Mouse (Mus musculus): Measurements from ENCODE around the gene Gm26741. TPM values are rescaled to one million over a fixed set of nuclear protein-coding genes. Genes with fewer than 3 reads are reported as not detected.

The Gm26741 gene
- polyA plus RNA-seq, 1 experiment from 2014 or later = not detected

DNA sequence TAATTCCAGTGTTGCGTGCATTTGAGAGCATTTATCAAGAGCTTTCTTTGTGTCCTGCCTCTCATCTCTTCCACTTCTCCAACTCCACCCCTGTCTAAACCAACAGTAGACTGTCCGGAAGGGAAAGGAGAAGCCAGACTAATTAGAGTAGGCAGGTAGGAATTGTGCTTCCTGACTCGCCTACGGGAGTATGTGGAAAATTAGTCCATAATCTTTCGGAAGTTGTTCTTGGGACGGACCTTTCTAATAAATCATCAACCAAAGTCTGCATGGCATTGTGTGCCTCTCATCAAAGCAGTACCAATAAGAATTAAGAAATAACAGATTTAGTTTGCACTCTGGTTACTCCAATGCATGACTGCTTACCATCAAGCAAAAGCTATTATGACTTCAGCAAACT, 24.5 kb downstream of the Gm26741 start:
- H3K9me3 ChIP-seq (ENCODE audit: control insufficient read depth, low read length) = no peaks in the 10 kb centered on the region
- H3K4me2 ChIP-seq (ENCODE audit: low read depth, low read length) = peak overlapping the region; percentile 61
- H3K27me3 ChIP-seq (replicated peaks; ENCODE audit: control insufficient read depth, insufficient read depth, low read length) = no peaks in the 10 kb centered on the region
- ATAC-seq (ENCODE audit: low read depth) (no peak), DNase-seq (ENCODE audit: low spot score) (no peak)
- H3K27ac ChIP-seq (replicated peaks; ENCODE audit: low read depth, low read length) = peak overlapping the region; percentile 97; the same call in 1 of the 2 replicates
- peak overlapping the region; percentile 92; the same call in 1 of the 2 replicates for H3K9ac ChIP-seq (ENCODE audit: low read depth, low read length)
- peaks cover 6% of the 10 kb centered on the region; the same call in 1 of the 2 replicates for H3K4me1 ChIP-seq (ENCODE audit: control insufficient read depth, insufficient read depth, low read length)
- peak overlapping the region; percentile 94 for H3K4me3 ChIP-seq (ENCODE audit: low read depth, low read length)
- H3K36me3 ChIP-seq (ENCODE audit: control insufficient read depth, insufficient read depth, low read length) = no peaks in the 10 kb centered on the region
- WGBS = 70% methylated on average over 6 of the region's 6 CpGs

DNA sequence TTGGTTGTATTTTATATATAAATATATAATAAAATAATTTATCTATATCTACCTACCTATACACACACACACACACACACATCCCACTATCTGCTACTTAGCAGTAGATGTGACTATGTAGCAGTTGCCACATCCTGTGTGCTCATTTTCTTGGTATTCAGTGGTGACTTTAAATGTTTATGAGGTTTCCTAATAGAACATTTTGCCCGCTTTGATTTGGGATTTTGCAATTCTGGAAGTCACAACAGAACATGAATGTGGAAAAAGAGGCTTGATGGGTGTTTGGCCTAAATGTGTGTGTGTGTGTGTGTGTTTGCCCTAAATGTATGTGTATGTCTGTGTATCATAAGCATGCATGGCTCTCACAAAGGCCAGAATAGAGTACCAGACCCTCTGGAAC, 25.0 kb downstream of the Gm26741 start:
- Histone ChIP-seq H3K27ac (replicated peaks; ENCODE audit: low read depth, low read length) (no peak overlapping the region), H3K9me3 (ENCODE audit: control insufficient read depth, low read length) (no peaks in the 10 kb centered on the region), H3K4me3 (ENCODE audit: low read depth, low read length) (no peak overlapping the region), H3K4me2 (ENCODE audit: low read depth, low read length) (no peak overlapping the region), H3K36me3 (ENCODE audit: control insufficient read depth, insufficient read depth, low read length) (no peaks in the 10 kb centered on the region), H3K9ac (ENCODE audit: low read depth, low read length) (no peak overlapping the region), H3K4me1 (ENCODE audit: control insufficient read depth, insufficient read depth, low read length) (peaks cover 6% of the 10 kb centered on the region; the same call in 1 of the 2 replicates), H3K27me3 (replicated peaks; ENCODE audit: control insufficient read depth, insufficient read depth, low read length) (no peaks in the 10 kb centered on the region)
- 89% methylated on average over 1 of the region's 1 CpGs for WGBS
- no peak for ATAC-seq (ENCODE audit: low read depth)
- no peak for DNase-seq (ENCODE audit: low spot score)

- ATAC-seq (ENCODE audit: low read depth) (no peak), DNase-seq (ENCODE audit: low spot score) (peak; percentile 73)
- H3K27ac ChIP-seq (replicated peaks; ENCODE audit: low read depth, low read length) = no peak overlapping the region
- no peak overlapping the region for H3K4me2 ChIP-seq (ENCODE audit: low read depth, low read length)
- WGBS = 47% methylated on average over 8 of the region's 8 CpGs
- H3K4me1 ChIP-seq (ENCODE audit: control insufficient read depth, insufficient read depth, low read length) = peaks cover 10% of the 10 kb centered on the region; the same call in 1 of the 2 replicates
- H3K27me3 ChIP-seq (replicated peaks; ENCODE audit: control insufficient read depth, insufficient read depth, low read length) = no peaks in the 10 kb centered on the region
- H3K36me3 ChIP-seq (ENCODE audit: control insufficient read depth, insufficient read depth, low read length) = no peaks in the 10 kb centered on the region
- no peak overlapping the region for H3K9ac ChIP-seq (ENCODE audit: low read depth, low read length)
- H3K9me3 ChIP-seq (ENCODE audit: control insufficient read depth, low read length) = no peaks in the 10 kb centered on the region
- no peak overlapping the region for H3K4me3 ChIP-seq (ENCODE audit: low read depth, low read length)
Observed at GRCm38 (mm10) chr10:52384823-52385610, 26.4 kb downstream of the Gm26741 start.

GRCm38 (mm10) chr10:52387192-52387591, 28.6 kb downstream of the Gm26741 start:
- ATAC-seq (ENCODE audit: low read depth) = no peak
- WGBS = 80% methylated on average over 4 of the region's 4 CpGs

GRCm38 (mm10) chr10:52388922-52389430, 30.4 kb downstream of the Gm26741 start, which contains the start of gene Nepn:
TSS of gene Nepn (plus strand) at chr10:52388972.
- Histone ChIP-seq H3K9me3 (ENCODE audit: control insufficient read depth, low read length) (no peaks in the 10 kb centered on the region), H3K4me1 (ENCODE audit: control insufficient read depth, insufficient read depth, low read length) (peaks cover 7% of the 10 kb centered on the region; the same call in 1 of the 2 replicates), H3K9ac (ENCODE audit: low read depth, low read length) (no peak within 1 kb of the TSS), H3K4me3 (ENCODE audit: low read depth, low read length) (no peak within 1 kb of the TSS), H3K27me3 (replicated peaks; ENCODE audit: control insufficient read depth, insufficient read depth, low read length) (no peaks in the 10 kb centered on the region), H3K36me3 (ENCODE audit: control insufficient read depth, insufficient read depth, low read length) (no peaks in the 10 kb centered on the region), H3K27ac (replicated peaks; ENCODE audit: low read depth, low read length) (0 out of 2 replicates have a peak within 1 kb of the TSS, but pooled peaks have one; percentile 15), H3K4me2 (ENCODE audit: low read depth, low read length) (no peak within 1 kb of the TSS)
- WGBS = 67% methylated on average over 5 of the region's 5 CpGs
- ATAC-seq (ENCODE audit: low read depth) (no peak), DNase-seq (ENCODE audit: low spot score) (no peak)

More at GRCm38 (mm10) chr10:52387192-52387591, 28.6 kb downstream of the Gm26741 start:
- DNase-seq (ENCODE audit: low spot score) = no peak
- Histone ChIP-seq H3K4me3 (ENCODE audit: low read depth, low read length) (no peak overlapping the region), H3K36me3 (ENCODE audit: control insufficient read depth, insufficient read depth, low read length) (no peaks in the 10 kb centered on the region), H3K4me1 (ENCODE audit: control insufficient read depth, insufficient read depth, low read length) (peaks cover 10% of the 10 kb centered on the region; the same call in 1 of the 2 replicates), H3K9ac (ENCODE audit: low read depth, low read length) (no peak overlapping the region), H3K4me2 (ENCODE audit: low read depth, low read length) (no peak overlapping the region), H3K27ac (replicated peaks; ENCODE audit: low read depth, low read length) (no peak overlapping the region), H3K27me3 (replicated peaks; ENCODE audit: control insufficient read depth, insufficient read depth, low read length) (no peaks in the 10 kb centered on the region), H3K9me3 (ENCODE audit: control insufficient read depth, low read length) (no peaks in the 10 kb centered on the region)

GRCm38 (mm10) chr10:52389438-52389837, 30.9 kb downstream of the Gm26741 start:
- Histone ChIP-seq H3K9me3 (ENCODE audit: control insufficient read depth, low read length) (no peaks in the 10 kb centered on the region), H3K4me1 (ENCODE audit: control insufficient read depth, insufficient read depth, low read length) (peaks cover 7% of the 10 kb centered on the region; the same call in 1 of the 2 replicates), H3K27ac (replicated peaks; ENCODE audit: low read depth, low read length) (0 out of 2 replicates have a peak overlapping the region, but pooled peaks have one; percentile 15), H3K9ac (ENCODE audit: low read depth, low read length) (no peak overlapping the region), H3K27me3 (replicated peaks; ENCODE audit: control insufficient read depth, insufficient read depth, low read length) (no peaks in the 10 kb centered on the region), H3K36me3 (ENCODE audit: control insufficient read depth, insufficient read depth, low read length) (no peaks in the 10 kb centered on the region), H3K4me3 (ENCODE audit: low read depth, low read length) (no peak overlapping the region), H3K4me2 (ENCODE audit: low read depth, low read length) (no peak overlapping the region)
- no peak for ATAC-seq (ENCODE audit: low read depth)
- peak; percentile 13 for DNase-seq (ENCODE audit: low spot score)
- 38% methylated on average over 3 of the region's 3 CpGs for WGBS

DNA sequence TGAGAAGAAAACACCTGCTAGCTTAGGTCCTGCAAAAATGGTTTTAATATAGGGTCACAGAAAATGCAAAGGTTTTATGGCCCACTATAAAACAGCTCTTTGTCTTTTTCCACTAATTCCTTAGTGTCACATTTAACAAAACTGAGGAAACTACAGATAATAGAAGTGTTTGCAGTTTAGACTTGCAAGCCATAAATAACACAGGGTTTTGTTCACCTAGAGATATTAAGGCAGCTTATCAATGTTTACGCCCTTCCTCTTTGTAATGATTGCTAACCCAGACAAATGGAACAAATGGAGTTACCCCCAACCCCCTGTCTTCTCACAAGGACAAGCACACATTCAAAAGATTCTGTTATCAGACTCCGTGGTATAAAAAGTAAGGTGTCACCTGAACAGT, 32.6 kb downstream of the Gm26741 start:
- H3K4me1 ChIP-seq (ENCODE audit: control insufficient read depth, insufficient read depth, low read length) = peaks cover 7% of the 10 kb centered on the region; the same call in 1 of the 2 replicates
- H3K4me3 ChIP-seq (ENCODE audit: low read depth, low read length) = no peak overlapping the region
- WGBS = 81% methylated on average over 2 of the region's 2 CpGs
- no peaks in the 10 kb centered on the region for H3K36me3 ChIP-seq (ENCODE audit: control insufficient read depth, insufficient read depth, low read length)
- DNase-seq (ENCODE audit: low spot score) (no peak), ATAC-seq (ENCODE audit: low read depth) (no peak)
- no peak overlapping the region for H3K27ac ChIP-seq (replicated peaks; ENCODE audit: low read depth, low read length)
- H3K4me2 ChIP-seq (ENCODE audit: low read depth, low read length) = no peak overlapping the region
- H3K9me3 ChIP-seq (ENCODE audit: control insufficient read depth, low read length) = no peaks in the 10 kb centered on the region
- H3K27me3 ChIP-seq (replicated peaks; ENCODE audit: control insufficient read depth, insufficient read depth, low read length) = no peaks in the 10 kb centered on the region
- H3K9ac ChIP-seq (ENCODE audit: low read depth, low read length) = no peak overlapping the region

DNA sequence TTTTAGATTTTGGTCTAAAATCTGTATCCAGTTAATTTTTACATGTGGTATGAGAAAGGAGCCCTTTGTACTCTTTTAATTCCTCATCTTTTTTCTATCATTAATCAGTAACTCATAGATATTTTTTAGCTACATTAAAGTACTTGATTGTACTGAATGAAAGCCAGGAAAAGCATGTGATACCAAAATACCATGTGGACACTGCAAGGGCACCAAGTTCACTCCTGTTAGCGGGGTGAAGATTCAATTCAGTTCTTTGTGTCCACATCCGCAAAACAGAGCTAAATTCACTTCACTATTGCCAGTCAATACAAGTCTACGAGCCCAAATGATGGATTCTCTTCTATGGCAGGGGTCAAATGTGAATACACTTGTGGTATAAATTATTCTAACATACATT, 38.1 kb downstream of the Gm26741 start:
- no peaks in the 10 kb centered on the region for H3K4me1 ChIP-seq (ENCODE audit: control insufficient read depth, insufficient read depth, low read length)
- H3K4me2 ChIP-seq (ENCODE audit: low read depth, low read length) = no peak overlapping the region
- H3K9me3 ChIP-seq (ENCODE audit: control insufficient read depth, low read length) = no peaks in the 10 kb centered on the region
- no peak overlapping the region for H3K27ac ChIP-seq (replicated peaks; ENCODE audit: low read depth, low read length)
- ATAC-seq (ENCODE audit: low read depth) (no peak), DNase-seq (ENCODE audit: low spot score) (no peak)
- no peak overlapping the region for H3K9ac ChIP-seq (ENCODE audit: low read depth, low read length)
- H3K36me3 ChIP-seq (ENCODE audit: control insufficient read depth, insufficient read depth, low read length) = no peaks in the 10 kb centered on the region
- WGBS = 91% methylated on average over 3 of the region's 3 CpGs
- H3K4me3 ChIP-seq (ENCODE audit: low read depth, low read length) = no peak overlapping the region
- H3K27me3 ChIP-seq (replicated peaks; ENCODE audit: control insufficient read depth, insufficient read depth, low read length) = no peaks in the 10 kb centered on the region
